ENCODE assay signal across 11 mouse cellular contexts in genomic region chr9:83576018-83576688, GRCm38 (mm10). TPM values are rescaled to one million over a fixed set of nuclear protein-coding genes. Genes with fewer than 3 reads are reported as not detected.
A peak's percentile ranks its signal among the peaks of the same experiment; 100 is the strongest.
DNase-seq lines count a peak whose midpoint lies in the region; ATAC-seq lines count a peak whose summit lies in the region.
"Had no signal": no experiment of that assay in that cellular context is flagged by ENCODE, and none has a peak within 500 bp of the region (broad histone marks: within the 10 kb centered on the region; RNA-seq: fewer than 3 reads in every experiment).

No protein-coding gene starts in this region.

- no peaks in the 10 kb centered on the region for H3K9me3 ChIP-seq in limb, embryonic 12.5 days
- H3K9me3 ChIP-seq in limb, embryonic 10.5 days (replicated peaks), result no peaks in the 10 kb centered on the region
- H3K9me3 ChIP-seq in midbrain, embryonic 15.5 days, result no peaks in the 10 kb centered on the region
- H3K9me3 ChIP-seq: hindbrain, embryonic 12.5 days had no signal

- H3K27ac ChIP-seq in limb, embryonic 12.5 days, result peak overlapping the region; percentile 30; the same call in 1 of the 2 replicates
- H3K27ac ChIP-seq in limb, embryonic 10.5 days, result no peak overlapping the region
- H3K27ac ChIP-seq in brown adipose tissue, adult 24 weeks (replicated peaks; ENCODE audit: low read depth, low read length), result peak overlapping the region; percentile 54
- peak overlapping the region; percentile 36 for H3K27ac ChIP-seq in midbrain, embryonic 15.5 days
- H3K27ac ChIP-seq: hindbrain, embryonic 12.5 days; liver, embryonic 14.5 days had no signal

- no peak overlapping the region for H3K4me3 ChIP-seq in limb, embryonic 12.5 days (replicated peaks)
- no peak overlapping the region for H3K4me3 ChIP-seq in limb, embryonic 10.5 days
- H3K4me3 ChIP-seq in brown adipose tissue, adult 24 weeks (ENCODE audit: insufficient read depth, low read depth, low read length), result no peak overlapping the region
- no peak overlapping the region for H3K4me3 ChIP-seq in midbrain, embryonic 15.5 days
- H3K4me3 ChIP-seq: hindbrain, embryonic 12.5 days had no signal

- no peak overlapping the region for H3K9ac ChIP-seq in limb, embryonic 12.5 days (replicated peaks)
- H3K9ac ChIP-seq in midbrain, embryonic 15.5 days, result no peak overlapping the region
- H3K9ac ChIP-seq: hindbrain, embryonic 12.5 days; liver, embryonic 14.5 days had no signal

- peaks cover 59% of the 10 kb centered on the region for H3K4me1 ChIP-seq in limb, embryonic 12.5 days (replicated peaks)
- H3K4me1 ChIP-seq in limb, embryonic 10.5 days, result peaks cover 39% of the 10 kb centered on the region
- H3K4me1 ChIP-seq in brown adipose tissue, adult 24 weeks (ENCODE audit: control insufficient read depth, insufficient read depth, insufficient read length, low read length), result peaks cover 18% of the 10 kb centered on the region
- H3K4me1 ChIP-seq in midbrain, embryonic 15.5 days, result peaks cover 13% of the 10 kb centered on the region

- DNase-seq in frontal cortex, postnatal 25 days (ENCODE audit: low spot score in 2 of 2), result no peak
- DNase-seq in limb, embryonic 10.5 days (ENCODE audit: low spot score), result no peak
- DNase-seq in thymus, postnatal 0 days (ENCODE audit: low spot score), result no peak
- DNase-seq in thymus, postnatal 10 days (ENCODE audit: low spot score in 2 of 2), result no peak
- DNase-seq: adrenal gland, postnatal 10 days had no signal

- no peak overlapping the region for H3K4me2 ChIP-seq in limb, embryonic 12.5 days
- no peak overlapping the region for H3K4me2 ChIP-seq in midbrain, embryonic 15.5 days
- H3K4me2 ChIP-seq: hindbrain, embryonic 12.5 days had no signal

- ATAC-seq in frontal cortex, adult (ENCODE audit: low TSS enrichment), result peak; percentile 7; the same call in 1 of the 2 replicates
- no peak for ATAC-seq in limb, embryonic 12.5 days (ENCODE audit: insufficient number of reproducible peaks, insufficient read depth, low FRiP score, low TSS enrichment, low read depth)
- ATAC-seq in midbrain, embryonic 15.5 days (replicated peaks), result peak; percentile 25; the same call in 1 of the 2 replicates

- H3K27me3 ChIP-seq in limb, embryonic 12.5 days, result no peaks in the 10 kb centered on the region
- no peaks in the 10 kb centered on the region for H3K27me3 ChIP-seq in limb, embryonic 10.5 days (ENCODE audit: low read depth, poor library complexity, severe bottlenecking)
- no peaks in the 10 kb centered on the region for H3K27me3 ChIP-seq in midbrain, embryonic 15.5 days (replicated peaks)
- H3K27me3 ChIP-seq: hindbrain, embryonic 12.5 days had no signal

- 40% methylated on average over 7 of the region's 7 CpGs for WGBS in limb, embryonic 12.5 days
- WGBS in limb, embryonic 10.5 days, result 71% methylated on average over 7 of the region's 7 CpGs
- 60% methylated on average over 7 of the region's 7 CpGs for WGBS in midbrain, embryonic 15.5 days

- no peaks in the 10 kb centered on the region for H3K36me3 ChIP-seq in limb, embryonic 12.5 days
- no peaks in the 10 kb centered on the region for H3K36me3 ChIP-seq in limb, embryonic 10.5 days
- no peaks in the 10 kb centered on the region for H3K36me3 ChIP-seq in midbrain, embryonic 15.5 days (replicated peaks)
- H3K36me3 ChIP-seq: hindbrain, embryonic 12.5 days had no signal

RNA-seq across cellular contexts. Expression of gene Sh3bgrl2, which starts 28.0 kb away (rescaled TPM):
- 8.9 and 9.6 TPM in 2 replicates for polyA plus RNA-seq in limb, embryonic 12.5 days (2016; fragmentation: Nextera tagmentation; extraction: Ambion mirVana)
- polyA plus RNA-seq in limb, embryonic 10.5 days (2016; fragmentation: Nextera tagmentation; extraction: Ambion mirVana), result 9.2 and 10.9 TPM in 2 replicates
- 7.2 and 8.0 TPM in 2 replicates for polyA plus RNA-seq in brown adipose tissue, adult 24 weeks (2012; ENCODE audit: insufficient read depth, insufficient read length, missing spikeins)
- polyA plus RNA-seq in midbrain, embryonic 15.5 days (2015; fragmentation: Nextera tagmentation; extraction: Ambion mirVana), result 7.7 and 8.8 TPM in 2 replicates
- polyA plus RNA-seq in thymus, postnatal 0 days (2015; fragmentation: Nextera tagmentation; extraction: Ambion mirVana), result 4.4 and 5.2 TPM in 2 replicates
